Mouse (Mus musculus): ENCODE data around the gene Phox2a. TPM values are rescaled to one million over a fixed set of nuclear protein-coding genes. Genes with fewer than 3 reads are reported as not detected.

The Phox2a gene
- total RNA-seq, 2 experiments from 2014 or later, result not detected

DNA sequence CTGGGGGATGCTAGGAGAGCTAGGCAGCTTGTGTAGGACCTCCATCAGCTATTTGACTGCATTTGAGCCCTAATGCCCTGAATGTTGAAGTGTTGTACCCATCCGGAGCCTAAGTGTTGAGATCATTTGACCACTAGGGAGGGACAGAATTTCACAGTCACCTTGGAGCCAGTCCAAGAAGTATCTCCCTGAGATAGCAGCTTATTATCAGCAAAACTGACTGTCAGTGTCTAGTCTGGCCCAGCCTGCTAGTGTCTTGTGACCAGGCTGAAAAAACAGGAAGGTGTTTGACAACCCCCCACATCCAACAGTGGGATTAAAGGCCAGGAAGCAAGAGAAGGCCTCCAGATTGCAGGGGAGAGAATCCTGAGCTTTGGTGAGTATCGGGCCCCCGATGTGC lies 53.2 kb downstream of the Phox2a start:
- intact Hi-C loops (cut with DNase I), result no loop called here

More for the DNA sequence above, 53.2 kb downstream of the Phox2a start:
- DNase-seq (ENCODE audit: low spot score in 2 of 2), result no peak

Other genes starting within 250 kb of the Phox2a start
- not detected for gene Art2b, start 232.7 kb upstream of the Phox2a start, total RNA-seq (2021)
- gene Clpb, start 154.7 kb upstream of the Phox2a start, total RNA-seq (2021), result 10 to 100 TPM; 47.6 to 50.4 TPM
- gene Inppl1, start 19.9 kb downstream of the Phox2a start, total RNA-seq (2021), result 10 to 100 TPM; 23.0 to 27.3 TPM
- gene Folr2, start 38.9 kb downstream of the Phox2a start, total RNA-seq (2021), result under 1 TPM; 0.76 to 0.83 TPM
- 10 to 100 TPM; 29.5 to 32.7 TPM for gene Anapc15, start 45.4 kb downstream of the Phox2a start, total RNA-seq (2021)
- 1 to 10 TPM; 4.2 to 5.7 TPM for gene Folr1, start 52.5 kb downstream of the Phox2a start, total RNA-seq (2021)
- gene Lamtor1, start 87.6 kb downstream of the Phox2a start, total RNA-seq (2021), result 100 to 1,000 TPM; 102 TPM
- gene Tomt, start 88.0 kb downstream of the Phox2a start, total RNA-seq (2021), result under 1 TPM in 1 of 2 experiments, not detected in 1; 0.11 TPM
- gene Lrrc51, start 115.6 kb downstream of the Phox2a start, total RNA-seq (2021), result 1 to 10 TPM; 3.9 to 4.5 TPM
- gene Numa1, start 115.8 kb downstream of the Phox2a start, total RNA-seq (2021), result 10 to 100 TPM; 58.5 to 60.8 TPM
- gene Il18bp, start 200.4 kb downstream of the Phox2a start, total RNA-seq (2021), result 1 to 10 TPM; 7.7 to 8.0 TPM
- gene Rnf121, start 247.2 kb downstream of the Phox2a start, total RNA-seq (2021), result 10 to 100 TPM; 38.4 to 49.9 TPM
- gene Xndc1, start 247.2 kb downstream of the Phox2a start, total RNA-seq (2021), result 10 to 100 TPM; 20.4 to 22.5 TPM
- gene Xntrpc, start 247.4 kb downstream of the Phox2a start, total RNA-seq (2021), result 1 to 10 TPM; 1.4 to 1.8 TPM

All from left cerebral cortex, postnatal 14 days (tissue).